In genomic region chr12:85813599-85813998, GRCm38 (mm10) we compare ENCODE assay signal across 9 mouse cellular contexts. TPM values are rescaled to one million over a fixed set of nuclear protein-coding genes. Genes with fewer than 3 reads are reported as not detected.
DNase-seq lines count a peak whose midpoint lies in the region; ATAC-seq and TF ChIP-seq lines count a peak whose summit lies in the region.
"Had no signal": no experiment of that assay in that cellular context is flagged by ENCODE, and none has a peak within 500 bp of the region (broad histone marks: within the 10 kb centered on the region; RNA-seq: fewer than 3 reads in every experiment).

No protein-coding gene starts in this region.

- peak; percentile 84 for ATAC-seq in kidney, embryonic 14.5 days (ENCODE audit: low FRiP score, low TSS enrichment)
- peak; percentile 39; the same call in 1 of the 2 replicates for ATAC-seq in lung, embryonic 15.5 days (ENCODE audit: borderline replicate concordance, extremely low read depth, low FRiP score, low TSS enrichment)
- ATAC-seq in inflammation-experienced regulatory T-cells, adult 6 months = no peak
- no peak for ATAC-seq in forebrain, postnatal 0 days

- no peaks in the 10 kb centered on the region for H3K79me2 ChIP-seq in heart, adult 2 months (replicated peaks; ENCODE audit: control insufficient read depth, insufficient read depth, low read length)

- no peak for TF ChIP-seq CTCF in heart, adult 2 months (IDR thresholded peaks at IDR 0.05)
- TF ChIP-seq CTCF in forebrain, postnatal 0 days (IDR thresholded peaks at IDR 0.05; ENCODE audit: low read depth) = no peak

- peak; percentile 69 for DNase-seq in adrenal gland, adult 8-10 months
- DNase-seq in heart, adult 2 months = peak; percentile 67 to 78
- no peak for DNase-seq in cerebellum, adult 11-12 months
- no peak for DNase-seq in forebrain, postnatal 0 days
- DNase-seq: right cerebral cortex, adult 18-20 months had no signal

- H3K4me3 ChIP-seq in heart, adult 2 months = no peak overlapping the region
- no peak overlapping the region for H3K4me3 ChIP-seq in kidney, embryonic 14.5 days (ENCODE audit: low read length)
- no peak overlapping the region for H3K4me3 ChIP-seq in lung, embryonic 15.5 days
- H3K4me3 ChIP-seq in forebrain, postnatal 0 days (ENCODE audit: low read depth, low read length) = no peak overlapping the region
- H3K4me3 ChIP-seq: megakaryocyte, embryonic 14.5 days had no signal

- H3K27me3 ChIP-seq in heart, adult 2 months (ENCODE audit: control insufficient read depth, insufficient read depth, low read length) = no peaks in the 10 kb centered on the region
- no peaks in the 10 kb centered on the region for H3K27me3 ChIP-seq in kidney, embryonic 14.5 days (ENCODE audit: control insufficient read depth, insufficient read depth, low read length)
- no peaks in the 10 kb centered on the region for H3K27me3 ChIP-seq in lung, embryonic 15.5 days
- H3K27me3 ChIP-seq in forebrain, postnatal 0 days (ENCODE audit: insufficient read depth, low read length) = no peaks in the 10 kb centered on the region
- H3K27me3 ChIP-seq: megakaryocyte, embryonic 14.5 days had no signal

- no peak for TF ChIP-seq POLR2A in heart, adult 2 months (IDR thresholded peaks at IDR 0.05; ENCODE audit: insufficient read depth, low read depth, low read length)

- intact Hi-C loops in heart, adult 2 months (cut with DNase I) = loop anchor here (2.0 to 10.0 kb wide), 2 partner anchors 27 to 299 kb away; no protein-coding TSS in a partner anchor

- TF ChIP-seq EP300 in heart, adult 2 months (IDR thresholded peaks at IDR 0.05; ENCODE audit: insufficient read depth, low read depth, low read length) = peak; percentile 93

- H3K9me3 ChIP-seq in kidney, embryonic 14.5 days (ENCODE audit: control insufficient read depth, low read length) = no peaks in the 10 kb centered on the region
- H3K9me3 ChIP-seq in lung, embryonic 15.5 days = no peaks in the 10 kb centered on the region
- H3K9me3 ChIP-seq in forebrain, postnatal 0 days (ENCODE audit: low read length) = no peaks in the 10 kb centered on the region
- H3K9me3 ChIP-seq: megakaryocyte, embryonic 14.5 days had no signal

- 20% methylated on average over 2 of the region's 2 CpGs for WGBS in heart, adult 2 months
- 21% methylated on average over 2 of the region's 2 CpGs for WGBS in kidney, embryonic 14.5 days
- 26% methylated on average over 2 of the region's 2 CpGs for WGBS in lung, embryonic 15.5 days
- WGBS in forebrain, postnatal 0 days = 77% methylated on average over 2 of the region's 2 CpGs

- H3K4me2 ChIP-seq in kidney, embryonic 14.5 days (replicated peaks; ENCODE audit: low read depth, low read length) = no peak overlapping the region
- H3K4me2 ChIP-seq in lung, embryonic 15.5 days = no peak overlapping the region
- no peak overlapping the region for H3K4me2 ChIP-seq in forebrain, postnatal 0 days (ENCODE audit: low read depth)

- no peak overlapping the region for H3K9ac ChIP-seq in heart, adult 2 months (ENCODE audit: low read depth, low read length)
- H3K9ac ChIP-seq in kidney, embryonic 14.5 days (ENCODE audit: low read depth, low read length) = no peak overlapping the region
- no peak overlapping the region for H3K9ac ChIP-seq in lung, embryonic 15.5 days
- H3K9ac ChIP-seq in forebrain, postnatal 0 days = no peak overlapping the region

- peaks cover 4% of the 10 kb centered on the region for H3K36me3 ChIP-seq in heart, adult 2 months (ENCODE audit: control insufficient read depth, insufficient read depth, low read length)
- peaks cover 44% of the 10 kb centered on the region for H3K36me3 ChIP-seq in kidney, embryonic 14.5 days (ENCODE audit: control insufficient read depth, insufficient read depth, low read length)
- H3K36me3 ChIP-seq in lung, embryonic 15.5 days = peaks cover 49% of the 10 kb centered on the region
- H3K36me3 ChIP-seq in forebrain, postnatal 0 days (ENCODE audit: insufficient read depth) = peaks cover 50% of the 10 kb centered on the region

- H3K4me1 ChIP-seq in heart, adult 2 months (ENCODE audit: control insufficient read depth, insufficient read depth, low read length) = peaks cover 8% of the 10 kb centered on the region
- H3K4me1 ChIP-seq in kidney, embryonic 14.5 days (ENCODE audit: control insufficient read depth, insufficient read depth, low read length) = peaks cover 9% of the 10 kb centered on the region
- peaks cover 7% of the 10 kb centered on the region for H3K4me1 ChIP-seq in lung, embryonic 15.5 days
- no peaks in the 10 kb centered on the region for H3K4me1 ChIP-seq in forebrain, postnatal 0 days (ENCODE audit: insufficient read depth)

- peak overlapping the region; percentile 62 for H3K27ac ChIP-seq in heart, adult 2 months
- H3K27ac ChIP-seq in kidney, embryonic 14.5 days (ENCODE audit: low read depth, low read length) = no peak overlapping the region
- 0 out of 2 replicates have a peak overlapping the region, but pooled peaks have one; percentile 10 for H3K27ac ChIP-seq in lung, embryonic 15.5 days
- no peak overlapping the region for H3K27ac ChIP-seq in forebrain, postnatal 0 days (ENCODE audit: low read depth, low read length)

RNA-seq across cellular contexts. Expression of gene Erg28, which starts 10.8 kb away (rescaled TPM):
- 10 to 100 TPM; 34.9 to 54.8 (median 47.3) TPM for total RNA-seq in adrenal gland, adult 8-10 months (2022)
- 1 to 10 TPM; 6.2 to 6.8 TPM for total RNA-seq in heart, adult 2 months (2021)
- 9.3 and 12.4 TPM in 2 replicates for polyA plus RNA-seq in heart, adult 2 months (2012; rRNA removed)
- 117 and 153 TPM in 2 replicates for polyA plus RNA-seq in kidney, embryonic 14.5 days (2014; fragmentation: Nextera tagmentation; extraction: Ambion mirVana)
- polyA plus RNA-seq in lung, embryonic 15.5 days (2015; fragmentation: Nextera tagmentation; extraction: Ambion mirVana) = 111 and 114 TPM in 2 replicates
- 100 to 1,000 TPM; 134 to 173 (median 139) TPM for polyA plus RNA-seq in inflammation-experienced regulatory T-cells, adult 6 months (2017; shearing (Covaris generic))
- 68.1 and 75.4 TPM in 2 replicates for total RNA-seq in forebrain, postnatal 0 days (2014; rRNA removed)
- polyA plus RNA-seq in forebrain, postnatal 0 days (2015; fragmentation: Nextera tagmentation; extraction: Ambion mirVana) = 118 TPM in 2 replicates

RNA-seq across cellular contexts. Expression of gene Ttll5, which starts 10.9 kb away (rescaled TPM):
- 10 to 100 TPM; 22.2 to 36.7 (median 27.8) TPM for total RNA-seq in adrenal gland, adult 8-10 months (2022)
- total RNA-seq in heart, adult 2 months (2021) = 10 to 100 TPM; 11.4 to 14.2 TPM
- 10.1 and 10.5 TPM in 2 replicates for polyA plus RNA-seq in heart, adult 2 months (2012; rRNA removed)
- polyA plus RNA-seq in kidney, embryonic 14.5 days (2014; fragmentation: Nextera tagmentation; extraction: Ambion mirVana) = 11.9 and 17.0 TPM in 2 replicates
- 13.6 and 13.9 TPM in 2 replicates for polyA plus RNA-seq in lung, embryonic 15.5 days (2015; fragmentation: Nextera tagmentation; extraction: Ambion mirVana)
- 1 to 10 TPM; 8.6 to 9.5 (median 8.7) TPM for polyA plus RNA-seq in inflammation-experienced regulatory T-cells, adult 6 months (2017; shearing (Covaris generic))
- 13.2 and 17.5 TPM in 2 replicates for total RNA-seq in forebrain, postnatal 0 days (2014; rRNA removed)
- polyA plus RNA-seq in forebrain, postnatal 0 days (2015; fragmentation: Nextera tagmentation; extraction: Ambion mirVana) = 8.2 and 11.1 TPM in 2 replicates

Comparison
In these comparisons a context has a peak if more than half of its experiments do, and no peak if none do; other contexts are left out.
1. DNase-seq: peak in adrenal gland, adult 8-10 months (single experiment) and heart, adult 2 months (2 of 2); none in cerebellum, adult 11-12 months (single experiment) and forebrain, postnatal 0 days (single experiment).
2. H3K27ac ChIP-seq: peak in heart, adult 2 months (single experiment) and lung, embryonic 15.5 days (single experiment); none in kidney, embryonic 14.5 days (single experiment) and forebrain, postnatal 0 days (single experiment).
3. ATAC-seq: peak in kidney, embryonic 14.5 days (single experiment) and lung, embryonic 15.5 days (single experiment); none in inflammation-experienced regulatory T-cells, adult 6 months (single experiment) and forebrain, postnatal 0 days (single experiment).